Mouse (Mus musculus) embryonic facial prominence, embryonic 13.5 days (tissue): Measurements from ENCODE around the gene Lasp1. TPM values are rescaled to one million over a fixed set of nuclear protein-coding genes. Genes with fewer than 3 reads are reported as not detected.
"Not testable (repeated sequence)": the region's sequence is repeated elsewhere in the genome, so short reads cannot be mapped to it uniquely, and the experiment has no call there.

Source experiments
- ATAC-seq: fragments of 200-750 bp; cut with Nextera tagmentation; 2 replicates; pipeline ENCODE4 v1.8.0; 2017; ENCODE audit warnings: low read depth; ENCODE audit not compliant: insufficient number of reproducible peaks, insufficient read depth, low FRiP score, low TSS enrichment
- H3K27ac ChIP-seq: fragments of 300-500 bp; sonication (generic); 2 replicates; pipeline ENCODE4 v1.5.1; 2015; ENCODE audit warnings: moderate library complexity, mild to moderate bottlenecking, inconsistent platforms
- H3K27me3 ChIP-seq: fragments of 300-500 bp; sonication (generic); 2 replicates; pipeline ENCODE4 v1.6.1; 2015; ENCODE audit warnings: mild to moderate bottlenecking, inconsistent platforms
- H3K36me3 ChIP-seq: fragments of 300-500 bp; sonication (generic); 2 replicates; pipeline ENCODE4 v1.6.1; 2015; ENCODE audit warnings: mild to moderate bottlenecking, inconsistent platforms
- H3K4me1 ChIP-seq: fragments of 300-500 bp; sonication (generic); 2 replicates; pipeline ENCODE4 v1.6.1; 2015; ENCODE audit warnings: inconsistent platforms
- H3K4me2 ChIP-seq: fragments of 300-500 bp; sonication (generic); 2 replicates; pipeline ENCODE4 v1.6.1; 2015; ENCODE audit warnings: moderate library complexity, mild to moderate bottlenecking, inconsistent platforms
- H3K4me3 ChIP-seq: fragments of 300-500 bp; sonication (generic); 2 replicates; pipeline ENCODE4 v1.5.1; 2015; ENCODE audit warnings: mild to moderate bottlenecking, inconsistent platforms
- H3K9ac ChIP-seq: fragments of 300-500 bp; sonication (generic); 2 replicates; pipeline ENCODE4 v1.6.1; 2015; ENCODE audit warnings: mild to moderate bottlenecking, inconsistent platforms
- H3K9me3 ChIP-seq: fragments of 300-500 bp; sonication (generic); 2 replicates; pipeline ENCODE4 v1.6.1; 2016; ENCODE audit warnings: inconsistent platforms
- WGBS: fragments of 180-500 bp; shearing (Covaris S2); methylation state at CpG from one replicate; pipeline ENCODE4 v1.1.7; 2015; ENCODE audit warnings: mixed read lengths; 5-methylcytosine and 5-hydroxymethylcytosine counted together
- polyA plus RNA-seq: library from polyadenylated mRNA; unstranded; fragments of >200 nt; fragmentation: Nextera tagmentation; extraction: Ambion mirVana; gene quantifications from 2 replicates; pipeline ENCODE4 v1.2.1, GENCODE M21; 2015

The Lasp1 gene
- polyA plus RNA-seq, 1 experiment from 2014 or later: 131 TPM

DNA sequence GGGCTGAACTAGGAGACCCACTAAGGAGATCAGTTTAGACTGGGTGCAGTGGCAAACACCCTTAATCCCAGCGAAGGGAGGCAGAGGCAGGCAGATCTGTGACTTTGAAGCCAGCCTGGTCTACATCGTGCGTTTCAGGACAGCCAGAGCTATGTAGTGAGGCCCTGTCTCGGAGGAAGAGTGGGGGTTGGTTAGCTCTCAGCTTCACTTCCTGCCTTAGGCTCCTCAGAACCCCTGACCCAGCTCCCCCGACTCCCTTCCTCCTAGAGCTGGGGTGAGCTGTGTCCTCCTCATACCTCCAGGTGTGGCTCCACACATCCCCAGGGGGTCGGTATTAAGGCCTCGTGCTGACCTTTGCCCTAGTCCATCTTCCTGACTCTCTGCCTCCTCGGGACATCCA is 37.7 kb downstream of the Lasp1 start:
- no peak for ATAC-seq
- H3K36me3 ChIP-seq: peaks cover 68% of the 10 kb centered on the region
- peaks cover 7% of the 10 kb centered on the region; the same call in 1 of the 2 replicates for H3K4me1 ChIP-seq
- H3K27me3 ChIP-seq: no peaks in the 10 kb centered on the region
- WGBS: 58% methylated on average over 8 of the region's 8 CpGs
- no peaks in the 10 kb centered on the region for H3K9me3 ChIP-seq
- H3K4me2 ChIP-seq: no peak overlapping the region
- H3K27ac ChIP-seq: no peak overlapping the region
- no peak overlapping the region for H3K4me3 ChIP-seq
- no peak overlapping the region for H3K9ac ChIP-seq

DNA sequence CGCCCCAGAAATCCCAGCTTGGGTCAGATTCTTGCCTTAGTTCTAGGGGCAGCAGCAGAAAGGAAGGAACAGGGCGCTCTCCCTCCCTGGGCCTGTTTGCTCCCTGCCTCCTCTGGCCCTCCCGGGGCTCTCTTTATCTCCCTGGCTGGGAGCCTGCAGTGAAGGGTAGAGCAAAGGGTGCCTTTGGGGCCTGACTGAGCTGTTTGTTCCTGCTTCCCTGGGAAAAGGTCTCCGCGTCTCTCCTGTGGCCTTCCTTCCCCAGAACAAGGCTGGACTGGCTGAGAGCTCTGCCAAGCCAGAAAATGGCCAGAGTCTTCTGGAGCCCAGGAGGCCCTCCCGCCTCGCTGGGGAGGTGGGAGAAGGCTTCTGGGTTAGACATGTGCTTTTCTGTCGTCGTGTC is 38.3 kb downstream of the Lasp1 start:
- Histone ChIP-seq H3K36me3 (peaks cover 63% of the 10 kb centered on the region), H3K4me1 (peaks cover 11% of the 10 kb centered on the region; the same call in 1 of the 2 replicates)
- H3K9ac ChIP-seq, H3K27me3 ChIP-seq, H3K27ac ChIP-seq, H3K4me3 ChIP-seq, H3K4me2 ChIP-seq, ATAC-seq, H3K9me3 ChIP-seq: not testable (repeated sequence)
- WGBS: 80% methylated on average over 9 of the region's 9 CpGs

- no peak for ATAC-seq
- H3K4me1 ChIP-seq: peaks cover 16% of the 10 kb centered on the region; the same call in 1 of the 2 replicates
- no peak overlapping the region for H3K27ac ChIP-seq
- peaks cover 57% of the 10 kb centered on the region for H3K36me3 ChIP-seq
- H3K4me2 ChIP-seq: no peak overlapping the region
- H3K9ac ChIP-seq: no peak overlapping the region
- H3K27me3 ChIP-seq: no peaks in the 10 kb centered on the region
- no peaks in the 10 kb centered on the region for H3K9me3 ChIP-seq
- no peak overlapping the region for H3K4me3 ChIP-seq
- 81% methylated on average over 7 of the region's 7 CpGs for WGBS
Measured at GRCm38 (mm10) chr11:97837641-97838149, 38.9 kb downstream of the Lasp1 start.

GRCm38 (mm10) chr11:97838779-97839440 is 40.1 kb downstream of the Lasp1 start:
- ATAC-seq: no peak
- peak overlapping the region; percentile 32; the same call in 1 of the 2 replicates for H3K9ac ChIP-seq
- 33% methylated on average over 10 of the region's 10 CpGs for WGBS

DNA sequence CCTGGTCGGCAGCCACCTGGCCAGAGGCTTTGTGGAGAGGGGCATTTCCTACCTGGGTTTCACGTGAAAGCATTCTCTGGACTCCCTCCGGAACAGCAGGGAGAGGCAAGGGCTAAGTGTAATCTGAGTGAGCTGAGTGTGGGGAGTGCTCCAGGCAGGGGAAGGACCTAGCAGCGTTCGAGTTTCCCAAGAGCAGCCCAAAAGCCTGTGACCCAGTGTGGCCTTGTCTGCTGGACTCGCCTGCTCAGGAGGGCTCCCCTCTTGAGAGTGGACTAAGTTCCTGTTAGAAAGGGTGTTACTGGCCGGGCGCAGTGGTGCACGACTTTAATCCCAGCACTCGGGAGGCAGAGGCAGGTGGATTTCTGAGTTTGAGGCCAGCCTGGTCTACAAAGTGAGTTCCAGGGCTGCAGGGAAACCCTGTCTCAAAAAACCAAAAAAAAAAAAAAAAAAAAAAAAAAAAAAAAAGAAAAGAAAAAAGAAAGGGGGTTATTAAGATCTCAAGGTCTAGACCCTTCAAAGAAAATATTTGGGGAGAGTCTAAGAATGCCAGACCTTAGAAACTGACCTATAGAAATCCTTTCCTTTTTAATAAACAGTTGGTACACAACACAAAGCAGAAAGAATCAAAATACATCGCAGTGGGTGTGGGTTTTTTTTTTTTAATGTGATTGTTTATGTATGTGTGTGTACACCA is 40.8 kb downstream of the Lasp1 start:
- peak overlapping the region; percentile 52 for H3K27ac ChIP-seq
- WGBS: 47% methylated on average over 11 of the region's 11 CpGs
- no peaks in the 10 kb centered on the region for H3K9me3 ChIP-seq
- peaks cover 39% of the 10 kb centered on the region for H3K36me3 ChIP-seq
- H3K9ac ChIP-seq: peak overlapping the region; percentile 32; the same call in 1 of the 2 replicates
- no peak overlapping the region for H3K4me3 ChIP-seq
- peaks cover 16% of the 10 kb centered on the region; the same call in 1 of the 2 replicates for H3K4me1 ChIP-seq
- no peak for ATAC-seq
- H3K27me3 ChIP-seq: no peaks in the 10 kb centered on the region
- peak overlapping the region; percentile 14 for H3K4me2 ChIP-seq

More at GRCm38 (mm10) chr11:97838779-97839440, 40.1 kb downstream of the Lasp1 start:
- no peaks in the 10 kb centered on the region for H3K27me3 ChIP-seq
- peak overlapping the region; percentile 52 for H3K27ac ChIP-seq
- no peaks in the 10 kb centered on the region for H3K9me3 ChIP-seq
- H3K4me1 ChIP-seq: peaks cover 16% of the 10 kb centered on the region; the same call in 1 of the 2 replicates
- H3K36me3 ChIP-seq: peaks cover 46% of the 10 kb centered on the region
- peak overlapping the region; percentile 14 for H3K4me2 ChIP-seq
- H3K4me3 ChIP-seq: no peak overlapping the region

DNA sequence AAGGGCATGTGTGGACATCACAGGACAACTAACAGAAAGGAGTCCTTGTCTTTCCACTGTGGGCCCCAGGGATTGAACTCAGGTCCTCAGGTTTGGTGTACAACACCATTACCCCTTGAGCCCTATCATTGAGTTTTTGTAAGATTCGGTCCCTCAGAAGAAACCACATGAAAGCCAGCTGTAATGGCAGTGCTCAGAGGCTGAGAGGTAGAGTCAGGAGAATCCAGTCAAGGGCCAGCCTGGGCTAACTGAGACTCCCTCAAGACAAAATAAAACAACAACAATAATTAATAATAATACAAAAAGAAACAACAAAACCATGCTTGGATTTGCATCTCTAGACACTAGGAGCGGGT is 41.3 kb downstream of the Lasp1 start:
- Histone ChIP-seq H3K27ac (peak overlapping the region; percentile 85), H3K4me2 (peak overlapping the region; percentile 59), H3K4me3 (peak overlapping the region; percentile 50), H3K9me3 (no peaks in the 10 kb centered on the region), H3K9ac (peak overlapping the region; percentile 69; the same call in 1 of the 2 replicates), H3K36me3 (peaks cover 34% of the 10 kb centered on the region), H3K4me1 (peaks cover 16% of the 10 kb centered on the region; the same call in 1 of the 2 replicates), H3K27me3 (no peaks in the 10 kb centered on the region)
- no peak for ATAC-seq
- 64% methylated on average over 2 of the region's 2 CpGs for WGBS

- Histone ChIP-seq H3K27ac (peak within 1 kb of the TSS; percentile 85), H3K9me3 (no peaks in the 10 kb centered on the region), H3K4me3 (peak within 1 kb of the TSS; percentile 50), H3K4me2 (peak within 1 kb of the TSS; percentile 59), H3K4me1 (peaks cover 16% of the 10 kb centered on the region; the same call in 1 of the 2 replicates), H3K27me3 (no peaks in the 10 kb centered on the region), H3K9ac (peak within 1 kb of the TSS; percentile 69), H3K36me3 (peaks cover 30% of the 10 kb centered on the region)
- WGBS: 2% methylated on average over 6 of the region's 6 CpGs
- no peak; the same call in 1 of the 2 replicates for ATAC-seq
Measured at GRCm38 (mm10) chr11:97840539-97840954, 41.7 kb downstream of the Lasp1 start, which contains the start of gene B230217C12Rik. TSS of gene B230217C12Rik (plus strand) at chr11:97840780.

DNA sequence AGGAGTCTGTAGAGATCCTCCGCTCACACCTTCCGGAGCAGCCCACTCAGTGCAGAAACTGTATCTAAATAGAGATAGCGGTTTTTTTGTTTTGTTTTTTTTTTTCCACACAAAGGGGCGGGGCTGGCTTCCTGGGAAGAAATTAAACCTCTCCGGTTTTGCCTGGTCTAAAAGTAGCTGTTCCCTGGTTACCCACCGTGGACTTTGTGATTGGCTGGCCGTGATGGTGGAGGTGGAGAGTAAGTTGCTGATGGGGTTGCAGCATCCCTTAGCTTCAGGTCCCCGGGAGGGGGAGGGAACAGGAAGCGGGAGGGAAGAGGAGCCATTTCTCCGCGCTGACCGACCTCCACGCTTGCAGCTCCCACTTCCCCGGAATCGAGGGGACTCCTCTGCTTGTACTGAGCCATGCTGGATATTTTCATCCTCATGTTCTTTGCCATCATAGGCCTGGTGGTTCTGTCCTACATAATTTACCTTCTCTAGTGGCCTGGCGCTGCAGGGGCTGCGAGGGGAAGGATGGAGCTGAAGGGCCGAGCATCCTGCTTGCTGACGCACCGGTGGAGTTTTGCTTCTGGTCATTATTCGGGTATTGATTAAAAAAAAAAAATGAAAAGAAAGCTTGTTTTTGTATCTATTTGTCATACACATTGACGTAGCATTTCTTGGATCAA is 42.3 kb downstream of the Lasp1 start:
- H3K36me3 ChIP-seq: peaks cover 24% of the 10 kb centered on the region
- H3K27me3 ChIP-seq: no peaks in the 10 kb centered on the region
- H3K4me2 ChIP-seq: peak overlapping the region; percentile 59
- WGBS: 1% methylated on average over 22 of the region's 22 CpGs
- peak overlapping the region; percentile 50 for H3K4me3 ChIP-seq
- H3K4me1 ChIP-seq: peaks cover 16% of the 10 kb centered on the region; the same call in 1 of the 2 replicates
- H3K9ac ChIP-seq: peak overlapping the region; percentile 69
- H3K27ac ChIP-seq: peak overlapping the region; percentile 85
- ATAC-seq: peak; percentile 75; the same call in 1 of the 2 replicates
- no peaks in the 10 kb centered on the region for H3K9me3 ChIP-seq

- Histone ChIP-seq H3K4me2 (peak overlapping the region; percentile 59), H3K4me1 (peaks cover 16% of the 10 kb centered on the region; the same call in 1 of the 2 replicates), H3K36me3 (peaks cover 15% of the 10 kb centered on the region), H3K9ac (peak overlapping the region; percentile 54), H3K27me3 (no peaks in the 10 kb centered on the region), H3K9me3 (no peaks in the 10 kb centered on the region), H3K27ac (peak overlapping the region; percentile 30), H3K4me3 (peak overlapping the region; percentile 50)
- ATAC-seq: no peak
- 40% methylated on average over 4 of the region's 4 CpGs for WGBS
Measured at GRCm38 (mm10) chr11:97842001-97842400, 43.2 kb downstream of the Lasp1 start.

DNA sequence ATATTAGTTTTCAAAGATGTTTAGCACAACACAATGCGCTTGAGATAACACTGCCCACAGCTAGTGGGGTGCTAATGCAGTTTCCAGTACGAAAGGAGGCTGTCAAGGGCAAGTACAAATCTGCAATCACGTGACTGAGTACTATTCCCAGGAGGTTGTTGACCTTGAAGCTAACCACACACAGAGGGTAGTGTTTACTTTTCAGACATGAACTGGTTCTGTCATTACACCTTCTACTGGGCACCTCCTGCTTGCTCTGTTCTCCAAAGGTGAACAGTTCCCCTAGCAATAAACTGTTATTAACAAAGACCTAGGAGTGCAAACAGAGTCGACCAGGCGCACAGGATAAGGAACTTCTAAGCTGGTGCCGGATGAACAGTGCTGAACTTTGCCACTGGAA is 51.6 kb downstream of the Lasp1 start:
- H3K9ac ChIP-seq: no peak overlapping the region
- no peak overlapping the region for H3K4me2 ChIP-seq
- no peaks in the 10 kb centered on the region for H3K27me3 ChIP-seq
- no peak overlapping the region for H3K4me3 ChIP-seq
- no peaks in the 10 kb centered on the region for H3K9me3 ChIP-seq
- no peak overlapping the region for H3K27ac ChIP-seq
- no peaks in the 10 kb centered on the region for H3K36me3 ChIP-seq
- WGBS: 63% methylated on average over 6 of the region's 6 CpGs
- ATAC-seq: no peak
- H3K4me1 ChIP-seq: no peaks in the 10 kb centered on the region

GRCm38 (mm10) chr11:97851601-97852000 is 52.8 kb downstream of the Lasp1 start:
- WGBS: 89% methylated on average over 2 of the region's 2 CpGs
- Histone ChIP-seq H3K4me3 (no peak overlapping the region), H3K36me3 (no peaks in the 10 kb centered on the region), H3K9me3 (no peaks in the 10 kb centered on the region), H3K27ac (no peak overlapping the region), H3K4me1 (no peaks in the 10 kb centered on the region), H3K27me3 (no peaks in the 10 kb centered on the region), H3K4me2 (no peak overlapping the region), H3K9ac (no peak overlapping the region)
- no peak for ATAC-seq
